Mouse (Mus musculus): ENCODE measurements at regions not wholly inside any gene's neighbourhood (a gene's known extent, or its start where the extent isn't known, plus 50 kb on each side); places are given as distances from the start of the nearest gene placed in this dataset.
"Not testable (repeated sequence)": the region's sequence is repeated elsewhere in the genome, so short reads cannot be mapped to it uniquely, and the experiment has no call there.

- H3ac ChIP-seq (ENCODE audit: control insufficient read depth, insufficient read length, low read depth): no peak overlapping the region
- H3K36me3 ChIP-seq (ENCODE audit: control insufficient read depth, insufficient read depth): no peaks in the 10 kb centered on the region
- no peak overlapping the region for H3K4me3 ChIP-seq (ENCODE audit: insufficient read depth, poor library complexity, severe bottlenecking)
- H3K79me2 ChIP-seq (ENCODE audit: control insufficient read depth, insufficient read depth): no peaks in the 10 kb centered on the region
- TF ChIP-seq CEBPB (IDR thresholded peaks at IDR 0.05; ENCODE audit: low read depth) (no peak), MAX (IDR thresholded peaks at IDR 0.05) (no peak), MYOD1 (IDR thresholded peaks at IDR 0.05; ENCODE audit: control insufficient read depth, insufficient read length, low read depth) (no peak), FOSL1 (IDR thresholded peaks at IDR 0.05; ENCODE audit: insufficient read depth, low read length, poor library complexity, severe bottlenecking) (no peak), CTCF (IDR thresholded peaks at IDR 0.05; ENCODE audit: control insufficient read depth, insufficient read depth, insufficient read length) (no peak), USF1 (IDR thresholded peaks at IDR 0.05; ENCODE audit: low read depth) (no peak), MYOG (IDR thresholded peaks at IDR 0.05; ENCODE audit: control insufficient read depth, extremely low read depth, insufficient read length) (no peak)
- H3K79me3 ChIP-seq (ENCODE audit: low read depth): no peaks in the 10 kb centered on the region
- no peaks in the 10 kb centered on the region for H3K27me3 ChIP-seq (ENCODE audit: control insufficient read depth, insufficient read depth, insufficient read length)
These were observed 289.8 kb upstream of the Ift57 start for GRCm38 (mm10) chr16:49409235-49409634.

GRCm38 (mm10) chr16:49430296-49430695 lies 268.7 kb upstream of the Ift57 start:
- Histone ChIP-seq H3K27me3 (ENCODE audit: control insufficient read depth, insufficient read depth, insufficient read length) (no peaks in the 10 kb centered on the region), H3K79me3 (ENCODE audit: low read depth) (no peaks in the 10 kb centered on the region), H3K36me3 (ENCODE audit: control insufficient read depth, insufficient read depth) (no peaks in the 10 kb centered on the region), H3ac (ENCODE audit: control insufficient read depth, insufficient read length, low read depth) (no peak overlapping the region), H3K79me2 (ENCODE audit: control insufficient read depth, insufficient read depth) (no peaks in the 10 kb centered on the region), H3K4me3 (ENCODE audit: insufficient read depth, poor library complexity, severe bottlenecking) (no peak overlapping the region)
- TF ChIP-seq USF1 (IDR thresholded peaks at IDR 0.05; ENCODE audit: low read depth) (no peak), MAX (IDR thresholded peaks at IDR 0.05) (no peak), MYOG (IDR thresholded peaks at IDR 0.05; ENCODE audit: control insufficient read depth, extremely low read depth, insufficient read length) (no peak), CEBPB (IDR thresholded peaks at IDR 0.05; ENCODE audit: low read depth) (no peak), FOSL1 (IDR thresholded peaks at IDR 0.05; ENCODE audit: insufficient read depth, low read length, poor library complexity, severe bottlenecking) (no peak), MYOD1 (IDR thresholded peaks at IDR 0.05; ENCODE audit: control insufficient read depth, insufficient read length, low read depth) (no peak), CTCF (IDR thresholded peaks at IDR 0.05; ENCODE audit: control insufficient read depth, insufficient read depth, insufficient read length) (no peak)

- no peak overlapping the region for H3ac ChIP-seq (ENCODE audit: control insufficient read depth, insufficient read length, low read depth)
- TF ChIP-seq MYOG (IDR thresholded peaks at IDR 0.05; ENCODE audit: control insufficient read depth, extremely low read depth, insufficient read length) (no peak), USF1 (IDR thresholded peaks at IDR 0.05; ENCODE audit: low read depth) (no peak), CTCF (IDR thresholded peaks at IDR 0.05; ENCODE audit: control insufficient read depth, insufficient read depth, insufficient read length) (no peak), CEBPB (IDR thresholded peaks at IDR 0.05; ENCODE audit: low read depth) (no peak), MAX (IDR thresholded peaks at IDR 0.05) (no peak), MYOD1 (IDR thresholded peaks at IDR 0.05; ENCODE audit: control insufficient read depth, insufficient read length, low read depth) (no peak), FOSL1 (IDR thresholded peaks at IDR 0.05; ENCODE audit: insufficient read depth, low read length, poor library complexity, severe bottlenecking) (no peak)
- H3K4me3 ChIP-seq (ENCODE audit: insufficient read depth, poor library complexity, severe bottlenecking): no peak overlapping the region
- H3K79me2 ChIP-seq (ENCODE audit: control insufficient read depth, insufficient read depth): no peaks in the 10 kb centered on the region
- no peaks in the 10 kb centered on the region for H3K79me3 ChIP-seq (ENCODE audit: low read depth)
- H3K27me3 ChIP-seq (ENCODE audit: control insufficient read depth, insufficient read depth, insufficient read length): no peaks in the 10 kb centered on the region
- H3K36me3 ChIP-seq (ENCODE audit: control insufficient read depth, insufficient read depth): no peaks in the 10 kb centered on the region
These were observed 267.1 kb upstream of the Ift57 start for GRCm38 (mm10) chr16:49431902-49432301.

GRCm38 (mm10) chr16:49441225-49441624 lies 257.8 kb upstream of the Ift57 start:
- no peak for TF ChIP-seq MYOG (IDR thresholded peaks at IDR 0.05; ENCODE audit: control insufficient read depth, extremely low read depth, insufficient read length)
- TF ChIP-seq CEBPB (IDR thresholded peaks at IDR 0.05; ENCODE audit: low read depth): no peak
- TF ChIP-seq CTCF (IDR thresholded peaks at IDR 0.05; ENCODE audit: control insufficient read depth, insufficient read depth, insufficient read length): no peak
- no peak for TF ChIP-seq MYOD1 (IDR thresholded peaks at IDR 0.05; ENCODE audit: control insufficient read depth, insufficient read length, low read depth)
- TF ChIP-seq FOSL1 (IDR thresholded peaks at IDR 0.05; ENCODE audit: insufficient read depth, low read length, poor library complexity, severe bottlenecking): no peak
- no peak for TF ChIP-seq USF1 (IDR thresholded peaks at IDR 0.05; ENCODE audit: low read depth)
- TF ChIP-seq MAX (IDR thresholded peaks at IDR 0.05): no peak
- no peak overlapping the region for H3K4me3 ChIP-seq (ENCODE audit: insufficient read depth, poor library complexity, severe bottlenecking)
- H3K27me3 ChIP-seq (ENCODE audit: control insufficient read depth, insufficient read depth, insufficient read length): no peaks in the 10 kb centered on the region

GRCm38 (mm10) chr16:49447356-49447755 lies 251.7 kb upstream of the Ift57 start:
- H3ac ChIP-seq (ENCODE audit: control insufficient read depth, insufficient read length, low read depth); H3K27me3 ChIP-seq (ENCODE audit: control insufficient read depth, insufficient read depth, insufficient read length); H3K79me2 ChIP-seq (ENCODE audit: control insufficient read depth, insufficient read depth); H3K79me3 ChIP-seq (ENCODE audit: low read depth); H3K36me3 ChIP-seq (ENCODE audit: control insufficient read depth, insufficient read depth); H3K4me3 ChIP-seq (ENCODE audit: insufficient read depth, poor library complexity, severe bottlenecking): not testable (repeated sequence)

More at GRCm38 (mm10) chr16:49441225-49441624, 257.8 kb upstream of the Ift57 start:
- Histone ChIP-seq H3K79me3 (ENCODE audit: low read depth) (no peaks in the 10 kb centered on the region), H3ac (ENCODE audit: control insufficient read depth, insufficient read length, low read depth) (no peak overlapping the region), H3K79me2 (ENCODE audit: control insufficient read depth, insufficient read depth) (no peaks in the 10 kb centered on the region), H3K36me3 (ENCODE audit: control insufficient read depth, insufficient read depth) (no peaks in the 10 kb centered on the region)

- Histone ChIP-seq H3K79me2 (ENCODE audit: control insufficient read depth, insufficient read depth) (no peaks in the 10 kb centered on the region), H3K79me3 (ENCODE audit: low read depth) (no peaks in the 10 kb centered on the region), H3K4me3 (ENCODE audit: insufficient read depth, poor library complexity, severe bottlenecking) (no peak overlapping the region), H3ac (ENCODE audit: control insufficient read depth, insufficient read length, low read depth) (no peak overlapping the region), H3K36me3 (ENCODE audit: control insufficient read depth, insufficient read depth) (no peaks in the 10 kb centered on the region), H3K27me3 (ENCODE audit: control insufficient read depth, insufficient read depth, insufficient read length) (no peaks in the 10 kb centered on the region)
- no peak for TF ChIP-seq CEBPB (IDR thresholded peaks at IDR 0.05; ENCODE audit: low read depth)
- no peak for TF ChIP-seq MAX (IDR thresholded peaks at IDR 0.05)
- TF ChIP-seq MYOG (IDR thresholded peaks at IDR 0.05; ENCODE audit: control insufficient read depth, extremely low read depth, insufficient read length): no peak
- no peak for TF ChIP-seq MYOD1 (IDR thresholded peaks at IDR 0.05; ENCODE audit: control insufficient read depth, insufficient read length, low read depth)
- TF ChIP-seq FOSL1 (IDR thresholded peaks at IDR 0.05; ENCODE audit: insufficient read depth, low read length, poor library complexity, severe bottlenecking): no peak
- TF ChIP-seq USF1 (IDR thresholded peaks at IDR 0.05; ENCODE audit: low read depth): no peak
- no peak for TF ChIP-seq CTCF (IDR thresholded peaks at IDR 0.05; ENCODE audit: control insufficient read depth, insufficient read depth, insufficient read length)
These were observed 205.2 kb upstream of the Ift57 start for GRCm38 (mm10) chr16:49493881-49494280.

Data from C2C12 (cell line).